Mouse (Mus musculus) small intestine, adult 2 months (tissue): ENCODE results near the gene Cd6.

Source experiments
- CTCF ChIP-seq: fragments of 200-500 bp; IDR thresholded peaks from 2 replicates; pipeline ENCODE4 v1.5.1; 2012; ENCODE audit warnings: low read depth, mild to moderate bottlenecking, control low read depth, inconsistent platforms, low read length, moderate library complexity, mixed read lengths; ENCODE audit not compliant: insufficient replicate concordance, insufficient read length; ENCODE audit errors: extremely low read depth
- POLR2A ChIP-seq: fragments of 200-500 bp; IDR thresholded peaks from 2 replicates; pipeline ENCODE4 v1.6.1; 2012; ENCODE audit warnings: low read depth, mild to moderate bottlenecking, control low read depth, inconsistent platforms, low read length, moderate library complexity

- no peak for TF ChIP-seq CTCF
- TF ChIP-seq POLR2A, result no peak
Measured at GRCm38 (mm10) chr19:10822534-10822933, 7.3 kb downstream of the Cd6 start.
